Mouse (Mus musculus) olfactory bulb, adult 2 months (tissue): ENCODE data around the gene Pkd1. TPM values are rescaled to one million over a fixed set of nuclear protein-coding genes. Genes with fewer than 3 reads are reported as not detected.

ENCODE experiments used
- H3K27ac ChIP-seq: fragments of 200-500 bp; 2 replicates; pipeline ENCODE4 v1.5.1; 2012; ENCODE audit warnings: low read depth, low read length; ENCODE audit not compliant: insufficient read depth
- H3K4me1 ChIP-seq: fragments of 200-500 bp; 2 replicates; pipeline ENCODE4 v1.6.1; 2012; ENCODE audit warnings: low read length; ENCODE audit not compliant: control insufficient read depth, insufficient read depth
- H3K4me3 ChIP-seq: fragments of 200-500 bp; 2 replicates; pipeline ENCODE4 v1.5.1; 2012; ENCODE audit warnings: mild to moderate bottlenecking, low read depth, low read length, moderate library complexity; ENCODE audit not compliant: insufficient read depth
- CTCF ChIP-seq: fragments of 200-500 bp; IDR thresholded peaks from 2 replicates; pipeline ENCODE4 v1.5.1; 2012; ENCODE audit warnings: low read depth, mild to moderate bottlenecking, low read length, moderate library complexity; ENCODE audit not compliant: insufficient read depth
- POLR2A ChIP-seq: fragments of 200-500 bp; IDR thresholded peaks from 2 replicates; pipeline ENCODE4 v1.6.1; 2012; ENCODE audit warnings: mild to moderate bottlenecking, low read depth, low read length, moderate library complexity; ENCODE audit not compliant: insufficient read depth
- WGBS: fragments of 180-500 bp; shearing (Covaris S2); methylation state at CpG from one replicate; pipeline ENCODE4 v1.1.7; 2018; 5-methylcytosine and 5-hydroxymethylcytosine counted together
- polyA plus RNA-seq: library from polyadenylated mRNA; stranded (reverse); fragments of >200 nt; gene quantifications from 2 replicates; pipeline ENCODE4 v1.2.4, GENCODE M21; 2012; ENCODE audit warnings: low replicate concordance; ENCODE audit not compliant: missing spikeins, insufficient read depth, insufficient read length

The Pkd1 gene
- polyA plus RNA-seq: not detected in 2 replicates

DNA sequence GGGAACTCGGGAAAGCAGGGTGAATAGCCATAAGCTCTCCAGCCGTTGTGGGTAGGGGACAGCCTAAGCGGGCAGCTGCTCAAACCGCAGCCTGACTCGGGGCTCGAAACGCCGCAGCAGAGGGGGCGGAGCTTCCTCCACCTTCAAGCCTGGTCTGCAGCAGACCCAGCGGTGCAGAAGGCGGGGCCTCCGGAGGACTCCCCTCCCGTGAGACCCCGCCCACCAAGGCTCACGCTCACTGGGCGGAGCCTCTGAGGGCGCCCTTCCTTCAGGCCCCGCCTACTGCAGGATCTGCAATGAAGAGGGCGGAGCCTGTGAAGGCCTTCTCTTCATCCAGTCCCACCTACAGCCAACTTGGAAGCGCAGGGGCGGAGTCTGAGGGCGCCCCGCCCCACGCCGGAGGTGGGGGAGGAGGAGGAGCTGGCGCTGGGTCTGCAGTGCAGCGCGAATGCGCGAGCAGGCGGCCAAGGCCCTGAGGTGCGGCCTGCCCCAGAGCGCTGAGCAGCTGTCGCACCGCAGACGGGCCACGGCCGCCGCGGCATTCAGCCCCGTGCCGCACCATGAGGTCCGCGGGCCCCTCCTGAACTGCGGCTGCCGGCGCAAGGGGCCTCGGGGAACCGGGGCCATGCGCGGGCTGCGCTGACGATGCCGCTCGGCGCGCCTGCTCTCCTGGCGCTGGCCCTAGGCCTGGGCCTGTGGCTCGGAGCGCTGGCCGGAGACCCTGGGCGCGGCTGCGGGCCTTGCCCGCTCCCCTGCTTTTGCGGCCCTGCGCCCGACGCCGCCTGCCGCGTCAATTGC, at the start of gene Pkd1:
Gene Pkd1 (plus strand): TSS at position 217 of the 798 bp plus-strand sequence.
- peak within 1 kb of the TSS; percentile 78 for H3K27ac ChIP-seq
- H3K4me1 ChIP-seq: peaks cover 13% of the 10 kb centered on the region
- peak within 1 kb of the TSS; percentile 76 for H3K4me3 ChIP-seq
- TF ChIP-seq CTCF (no peak), POLR2A (peak; percentile 98)
- WGBS: under 1% methylated on average over 72 of the region's 72 CpGs

DNA sequence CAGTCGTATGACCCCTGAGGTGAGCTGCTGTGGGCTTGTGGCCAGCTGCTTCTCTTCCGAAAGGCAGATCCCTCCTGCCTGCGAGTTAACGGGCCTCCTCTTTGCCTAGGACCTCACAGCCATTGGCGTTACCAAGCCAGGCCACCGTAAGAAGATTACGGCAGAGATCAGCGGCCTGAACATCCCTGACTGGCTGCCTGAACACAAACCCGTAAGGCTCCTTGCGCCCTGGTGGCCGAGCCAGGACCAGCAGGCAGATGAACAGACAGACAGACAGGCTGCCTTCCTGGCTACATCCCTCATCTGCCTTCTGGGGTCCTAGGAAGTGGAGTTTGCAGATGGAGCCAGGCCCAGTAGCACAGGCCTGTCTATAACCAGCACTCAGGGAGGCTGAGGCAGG, 47.4 kb upstream of the Pkd1 start:
- H3K4me3 ChIP-seq: no peak overlapping the region
- no peak overlapping the region for H3K27ac ChIP-seq
- H3K4me1 ChIP-seq: peaks cover 17% of the 10 kb centered on the region
- WGBS: 46% methylated on average over 11 of the region's 11 CpGs
- no peak for TF ChIP-seq CTCF
- no peak for TF ChIP-seq POLR2A

DNA sequence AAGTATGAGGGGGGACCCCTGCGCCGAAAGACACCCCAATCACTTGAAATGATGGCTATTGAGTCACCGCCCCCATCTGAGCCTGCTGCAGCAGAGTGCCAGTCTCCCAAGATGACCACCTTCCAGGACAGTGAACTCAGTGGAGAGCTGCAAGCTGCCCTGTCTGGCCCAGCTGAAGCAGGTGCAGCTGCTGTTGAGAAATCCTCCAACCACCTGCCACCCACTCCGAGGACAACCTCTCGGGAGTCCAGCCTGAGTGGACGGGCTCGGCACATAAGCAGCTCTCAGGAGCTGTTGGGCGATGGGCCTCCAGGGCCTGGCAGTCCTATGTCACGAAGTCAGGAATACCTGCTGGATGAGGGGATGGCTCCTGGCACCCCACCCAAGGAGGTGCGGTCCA, 45.5 kb upstream of the Pkd1 start:
- 94% methylated on average over 10 of the region's 10 CpGs for WGBS
- no peak for TF ChIP-seq POLR2A
- TF ChIP-seq CTCF: no peak
- no peak overlapping the region for H3K27ac ChIP-seq

DNA sequence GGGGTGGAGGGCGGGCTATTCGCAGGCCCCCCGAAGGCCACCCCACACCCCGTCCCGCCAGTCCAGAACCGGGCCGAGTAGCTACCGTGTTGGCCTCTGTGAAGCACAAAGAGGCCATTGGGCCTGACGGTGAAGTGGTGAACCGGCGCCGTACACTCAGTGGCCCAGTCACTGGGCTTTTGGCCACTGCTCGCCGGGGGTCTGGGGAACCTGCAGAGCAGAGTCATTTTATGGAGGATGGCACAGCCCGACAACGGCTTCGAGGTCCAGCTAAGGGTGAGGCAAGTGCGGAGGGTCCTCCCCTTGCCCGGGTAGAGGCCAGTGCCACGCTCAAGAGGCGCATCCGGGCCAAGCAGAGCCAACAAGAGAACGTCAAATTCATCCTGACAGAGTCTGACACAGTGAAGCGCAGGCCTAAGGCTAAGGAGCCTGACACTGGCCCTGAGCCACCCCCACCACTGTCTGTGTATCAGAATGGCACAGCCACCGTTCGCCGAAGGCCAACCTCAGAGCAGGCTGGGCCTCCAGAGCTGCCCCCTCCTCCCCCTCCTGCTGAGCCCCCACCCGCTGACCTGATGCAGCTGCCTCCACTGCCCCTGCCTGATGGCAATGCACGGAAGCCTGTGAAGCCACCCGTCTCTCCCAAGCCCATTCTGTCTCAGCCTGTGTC, 44.2 kb upstream of the Pkd1 start:
- Histone ChIP-seq H3K27ac (peak overlapping the region; percentile 22; the same call in 1 of the 2 replicates), H3K4me1 (peaks cover 25% of the 10 kb centered on the region), H3K4me3 (no peak overlapping the region)
- TF ChIP-seq POLR2A (no peak), CTCF (no peak)
- WGBS: 76% methylated on average over 30 of the region's 30 CpGs

More for the DNA sequence above, 45.5 kb upstream of the Pkd1 start:
- Histone ChIP-seq H3K4me3 (no peak overlapping the region), H3K4me1 (peaks cover 25% of the 10 kb centered on the region)

DNA sequence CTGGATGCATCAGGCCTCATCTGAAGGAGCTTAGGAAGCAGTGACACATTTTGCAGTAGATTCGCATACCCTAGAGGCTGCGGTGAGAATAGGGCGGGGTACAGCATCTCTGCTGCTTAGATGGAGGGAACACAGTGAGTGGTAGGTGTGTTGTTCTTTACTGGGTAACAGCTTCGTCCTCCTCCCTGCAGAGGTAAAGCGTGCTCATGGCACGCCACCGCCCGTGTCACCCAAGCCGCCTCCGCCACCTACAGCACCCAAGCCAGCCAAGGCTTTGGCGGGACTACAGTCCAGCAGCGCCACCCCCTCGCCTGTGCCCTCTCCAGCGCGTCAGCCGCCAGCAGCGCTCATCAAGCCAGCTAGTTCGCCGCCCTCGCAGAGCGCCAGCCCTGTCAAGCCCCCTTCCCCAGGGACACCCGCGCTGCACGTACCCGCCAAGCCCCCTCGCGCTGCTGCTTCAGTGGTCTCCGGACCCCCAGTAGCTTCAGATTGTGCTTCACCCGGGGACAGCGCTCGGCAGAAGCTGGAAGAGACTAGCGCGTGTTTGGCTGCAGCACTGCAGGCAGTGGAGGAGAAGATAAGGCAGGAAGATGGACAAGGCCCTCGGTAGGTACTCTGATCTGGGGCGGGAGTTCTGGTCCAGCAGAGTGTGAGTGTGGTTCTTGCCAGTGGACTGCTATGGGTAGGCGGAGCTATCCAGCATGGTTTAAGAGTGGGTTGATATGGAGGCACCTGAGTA, 43.1 kb upstream of the Pkd1 start:
- peak overlapping the region; percentile 22 for H3K27ac ChIP-seq
- H3K4me3 ChIP-seq: no peak overlapping the region
- TF ChIP-seq POLR2A (no peak), CTCF (no peak)
- WGBS: 18% methylated on average over 36 of the region's 36 CpGs
- peaks cover 25% of the 10 kb centered on the region for H3K4me1 ChIP-seq

DNA sequence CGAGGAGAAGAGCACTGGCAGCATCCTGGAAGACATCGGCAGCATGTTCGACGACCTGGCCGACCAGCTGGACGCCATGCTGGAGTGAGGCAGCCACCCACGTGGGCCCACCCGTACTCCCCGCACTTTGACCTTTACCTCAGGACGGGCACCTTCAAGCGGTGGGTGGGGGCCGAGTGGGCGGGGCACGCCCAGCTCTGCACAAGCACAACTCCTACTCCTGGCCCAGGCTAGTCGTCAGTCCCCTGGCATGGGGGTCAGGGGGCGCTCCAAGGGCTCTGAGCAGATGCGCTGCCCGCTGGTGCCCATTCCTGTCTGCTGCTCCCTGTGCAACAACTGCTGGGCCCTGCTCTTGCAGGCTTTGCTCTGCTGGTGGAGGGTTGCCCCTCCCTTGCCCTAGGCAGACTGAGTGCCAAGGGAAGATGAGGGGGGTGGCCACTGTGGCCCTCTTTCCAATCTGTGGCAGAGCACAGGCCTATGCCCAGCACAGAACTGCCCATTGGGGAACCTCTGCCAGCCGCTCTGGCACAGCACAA, 42.4 kb upstream of the Pkd1 start:
- no peak overlapping the region for H3K27ac ChIP-seq
- no peak overlapping the region for H3K4me3 ChIP-seq
- H3K4me1 ChIP-seq: peaks cover 25% of the 10 kb centered on the region
- 41% methylated on average over 19 of the region's 19 CpGs for WGBS
- no peak for TF ChIP-seq POLR2A
- no peak for TF ChIP-seq CTCF

DNA sequence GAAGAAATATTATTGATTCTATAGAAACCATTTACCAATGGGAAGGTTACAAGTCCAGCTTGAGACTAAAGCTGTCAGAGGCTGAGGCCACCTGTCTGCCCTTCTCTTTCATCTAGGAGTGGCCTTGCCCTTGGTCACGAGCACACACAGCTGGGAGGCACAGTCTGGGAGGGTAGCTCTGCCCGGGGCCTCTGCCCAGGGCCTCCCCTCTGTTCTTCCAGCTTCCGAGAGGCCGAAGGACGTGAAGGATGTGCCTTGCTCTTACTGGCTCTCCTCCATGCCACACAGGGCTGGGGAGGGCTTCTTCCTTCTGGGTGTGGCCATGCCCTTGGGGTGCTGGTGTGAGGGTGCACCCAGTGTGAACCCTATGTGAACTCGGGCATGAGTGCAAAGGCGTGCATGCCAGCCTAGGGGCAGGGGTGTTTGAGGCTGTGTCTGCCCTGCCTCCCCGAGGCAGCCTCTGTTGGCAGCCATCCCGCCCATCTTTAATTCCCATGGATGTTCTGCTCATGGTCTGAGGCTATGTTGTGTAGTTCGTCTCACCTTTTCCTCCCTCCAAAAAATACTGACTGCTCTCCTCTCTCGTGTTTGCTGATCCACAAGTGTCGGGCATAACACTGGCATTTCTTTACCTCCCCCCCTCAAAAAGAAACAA, 41.7 kb upstream of the Pkd1 start:
- TF ChIP-seq CTCF: no peak
- no peak for TF ChIP-seq POLR2A
- Histone ChIP-seq H3K27ac (0 out of 2 replicates have a peak overlapping the region, but pooled peaks have one; percentile 15), H3K4me3 (no peak overlapping the region), H3K4me1 (peaks cover 25% of the 10 kb centered on the region)
- WGBS: 51% methylated on average over 12 of the region's 12 CpGs

DNA sequence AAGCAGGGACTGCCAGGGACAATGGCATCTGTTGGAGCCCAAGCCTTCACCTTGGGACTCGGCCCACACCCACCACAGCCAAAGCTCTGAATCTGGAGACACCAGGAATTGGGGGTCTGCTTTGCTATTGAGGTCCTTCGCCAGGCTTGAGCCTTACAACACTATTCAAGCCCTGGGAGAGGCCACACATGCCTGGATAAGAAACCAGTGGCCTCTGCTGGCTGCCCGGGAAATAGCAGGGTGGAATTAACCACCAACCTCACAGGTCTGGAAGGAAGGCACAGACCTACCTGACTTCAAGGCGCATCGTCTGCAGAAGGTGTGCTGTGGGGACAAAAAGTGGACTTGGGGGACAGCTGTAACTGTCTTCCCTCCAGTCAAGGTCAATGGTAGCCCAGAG, 36.0 kb upstream of the Pkd1 start:
- TF ChIP-seq CTCF (peak; percentile 30; the same call in 1 of the 2 replicates), POLR2A (no peak)
- no peak overlapping the region for H3K4me3 ChIP-seq
- WGBS: 34% methylated on average over 5 of the region's 5 CpGs
- H3K4me1 ChIP-seq: peaks cover 10% of the 10 kb centered on the region
- no peak overlapping the region for H3K27ac ChIP-seq
